Mouse (Mus musculus): ENCODE results near the gene Egr4. TPM values are rescaled to one million over a fixed set of nuclear protein-coding genes. Genes with fewer than 3 reads are reported as not detected.

Gene Egr4
- polyA plus RNA-seq (2012; rRNA removed) (0.05 and 0.08 TPM in 2 replicates), polyA plus RNA-seq (2014; fragmentation: Nextera tagmentation; extraction: Ambion mirVana) (not detected in 2 replicates)

GRCm38 (mm10) chr6:85513531-85513910 lies at the start of gene Egr4:
Egr4 (minus strand) TSS chr6:85513589.
- Histone ChIP-seq H3K27ac (replicated peaks; ENCODE audit: low read depth, low read length) (no peak within 1 kb of the TSS), H3K27me3 (ENCODE audit: control insufficient read depth, insufficient read depth, low read length) (peaks cover 67% of the 10 kb centered on the region), H3K4me3 (replicated peaks; ENCODE audit: low read length) (peak within 1 kb of the TSS; percentile 38), H3K36me3 (ENCODE audit: control insufficient read depth, insufficient read depth, low read length) (no peaks in the 10 kb centered on the region), H3K9ac (ENCODE audit: low read depth, low read length, severe bottlenecking) (no peak within 1 kb of the TSS), H3K9me3 (ENCODE audit: control insufficient read depth, low read length) (no peaks in the 10 kb centered on the region), H3K4me2 (replicated peaks; ENCODE audit: low read depth, low read length, severe bottlenecking) (peak within 1 kb of the TSS; percentile 73), H3K4me1 (ENCODE audit: control insufficient read depth, insufficient read depth, low read length) (peaks cover 23% of the 10 kb centered on the region)
- DNase-seq (ENCODE audit: low spot score) (no peak), ATAC-seq (ENCODE audit: low FRiP score, low read depth) (peak; percentile 41; the same call in 1 of the 2 replicates)
- no peak for TF ChIP-seq POLR2A (IDR thresholded peaks at IDR 0.05; ENCODE audit: borderline replicate concordance, extremely low read depth, insufficient read depth, insufficient read length)
- under 1% methylated on average over 27 of the region's 38 CpGs for WGBS

DNA sequence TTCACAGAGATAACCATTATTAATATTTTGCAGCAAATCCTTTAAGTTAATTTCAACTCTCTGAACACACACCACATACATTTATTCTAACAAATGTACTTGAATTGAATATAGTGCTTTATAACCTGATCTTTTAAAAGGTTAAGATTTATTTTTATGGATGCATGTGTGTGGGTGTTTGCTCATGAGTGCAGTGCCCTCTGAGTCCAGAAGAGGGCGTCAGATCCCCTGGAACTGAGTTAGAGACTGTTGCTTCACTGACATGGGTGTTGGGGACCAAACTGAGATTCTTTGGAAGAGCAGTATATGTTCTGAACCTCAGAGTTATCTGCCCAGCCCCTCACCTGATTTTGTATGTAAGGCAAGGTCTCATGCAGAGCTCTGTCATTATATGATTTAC lies 49.0 kb upstream of the Egr4 start:
- Histone ChIP-seq H3K4me2 (replicated peaks; ENCODE audit: low read depth, low read length, severe bottlenecking) (no peak overlapping the region), H3K36me3 (ENCODE audit: control insufficient read depth, insufficient read depth, low read length) (no peaks in the 10 kb centered on the region), H3K4me3 (replicated peaks; ENCODE audit: low read length) (no peak overlapping the region), H3K9me3 (ENCODE audit: control insufficient read depth, low read length) (no peaks in the 10 kb centered on the region), H3K4me1 (ENCODE audit: control insufficient read depth, insufficient read depth, low read length) (no peaks in the 10 kb centered on the region), H3K9ac (ENCODE audit: low read depth, low read length, severe bottlenecking) (no peak overlapping the region), H3K27me3 (ENCODE audit: control insufficient read depth, insufficient read depth, low read length) (no peaks in the 10 kb centered on the region), H3K27ac (replicated peaks; ENCODE audit: low read depth, low read length) (no peak overlapping the region)
- no peak for TF ChIP-seq POLR2A (IDR thresholded peaks at IDR 0.05; ENCODE audit: borderline replicate concordance, extremely low read depth, insufficient read depth, insufficient read length)
- 39% methylated on average over 1 of the region's 1 CpGs for WGBS
- ATAC-seq (ENCODE audit: low FRiP score, low read depth): no peak
- no peak for DNase-seq (ENCODE audit: low spot score)

- Histone ChIP-seq H3K9me3 (ENCODE audit: control insufficient read depth, low read length) (no peaks in the 10 kb centered on the region), H3K27ac (replicated peaks; ENCODE audit: low read depth, low read length) (no peak overlapping the region), H3K27me3 (ENCODE audit: control insufficient read depth, insufficient read depth, low read length) (no peaks in the 10 kb centered on the region), H3K4me2 (replicated peaks; ENCODE audit: low read depth, low read length, severe bottlenecking) (no peak overlapping the region), H3K4me1 (ENCODE audit: control insufficient read depth, insufficient read depth, low read length) (no peaks in the 10 kb centered on the region), H3K9ac (ENCODE audit: low read depth, low read length, severe bottlenecking) (no peak overlapping the region), H3K4me3 (replicated peaks; ENCODE audit: low read length) (no peak overlapping the region), H3K36me3 (ENCODE audit: control insufficient read depth, insufficient read depth, low read length) (no peaks in the 10 kb centered on the region)
- no peak for TF ChIP-seq POLR2A (IDR thresholded peaks at IDR 0.05; ENCODE audit: borderline replicate concordance, extremely low read depth, insufficient read depth, insufficient read length)
- ATAC-seq (ENCODE audit: low FRiP score, low read depth) (no peak), DNase-seq (ENCODE audit: low spot score) (no peak)
- WGBS: 76% methylated on average over 5 of the region's 5 CpGs
These were observed 34.3 kb upstream of the Egr4 start for GRCm38 (mm10) chr6:85547642-85548041.

DNA sequence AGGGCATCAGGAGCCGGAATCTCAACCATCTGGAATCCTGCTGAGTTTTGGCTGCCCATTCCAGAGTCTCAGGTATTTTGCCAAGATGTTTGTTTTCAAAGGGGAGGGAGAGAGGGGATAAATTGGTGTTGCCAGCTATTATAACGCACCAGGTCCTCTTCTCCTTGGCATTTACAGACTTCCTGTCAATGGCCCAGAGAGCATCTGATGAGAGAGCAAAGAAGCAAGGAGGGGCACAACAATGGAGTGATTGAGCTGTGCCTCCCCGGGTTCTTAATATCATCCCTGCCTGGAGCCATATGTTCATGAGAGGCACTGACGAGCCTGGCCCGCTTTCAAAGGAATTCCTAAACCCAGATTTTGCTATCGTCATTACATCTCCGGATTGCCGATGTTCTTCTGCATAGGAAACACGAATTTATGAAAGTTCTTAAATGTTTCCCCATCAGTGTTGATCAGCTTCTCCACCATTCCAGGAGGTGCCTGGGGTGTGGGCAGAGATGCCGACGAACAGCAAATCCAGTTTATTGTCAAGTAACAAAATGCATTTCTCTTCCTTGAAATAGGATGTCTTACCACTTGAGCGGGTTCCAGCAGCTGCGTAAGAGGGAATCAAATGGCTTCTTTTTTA lies 31.0 kb upstream of the Egr4 start:
- no peaks in the 10 kb centered on the region for H3K27me3 ChIP-seq (ENCODE audit: control insufficient read depth, insufficient read depth, low read length)
- ATAC-seq (ENCODE audit: low FRiP score, low read depth): no peak
- H3K9ac ChIP-seq (ENCODE audit: low read depth, low read length, severe bottlenecking): no peak overlapping the region
- 58% methylated on average over 13 of the region's 13 CpGs for WGBS
- DNase-seq (ENCODE audit: low spot score): peak; percentile 46
- TF ChIP-seq POLR2A (IDR thresholded peaks at IDR 0.05; ENCODE audit: borderline replicate concordance, extremely low read depth, insufficient read depth, insufficient read length): no peak
- H3K9me3 ChIP-seq (ENCODE audit: control insufficient read depth, low read length): no peaks in the 10 kb centered on the region
- no peaks in the 10 kb centered on the region for H3K36me3 ChIP-seq (ENCODE audit: control insufficient read depth, insufficient read depth, low read length)
- H3K4me2 ChIP-seq (replicated peaks; ENCODE audit: low read depth, low read length, severe bottlenecking): no peak overlapping the region
- H3K27ac ChIP-seq (replicated peaks; ENCODE audit: low read depth, low read length): no peak overlapping the region
- no peak overlapping the region for H3K4me3 ChIP-seq (replicated peaks; ENCODE audit: low read length)
- no peaks in the 10 kb centered on the region for H3K4me1 ChIP-seq (ENCODE audit: control insufficient read depth, insufficient read depth, low read length)

- DNase-seq (ENCODE audit: low spot score): no peak
- Histone ChIP-seq H3K4me1 (ENCODE audit: control insufficient read depth, insufficient read depth, low read length) (no peaks in the 10 kb centered on the region), H3K27ac (replicated peaks; ENCODE audit: low read depth, low read length) (no peak overlapping the region), H3K27me3 (ENCODE audit: control insufficient read depth, insufficient read depth, low read length) (no peaks in the 10 kb centered on the region), H3K9ac (ENCODE audit: low read depth, low read length, severe bottlenecking) (no peak overlapping the region), H3K36me3 (ENCODE audit: control insufficient read depth, insufficient read depth, low read length) (no peaks in the 10 kb centered on the region), H3K9me3 (ENCODE audit: control insufficient read depth, low read length) (no peaks in the 10 kb centered on the region), H3K4me2 (replicated peaks; ENCODE audit: low read depth, low read length, severe bottlenecking) (no peak overlapping the region), H3K4me3 (replicated peaks; ENCODE audit: low read length) (no peak overlapping the region)
- ATAC-seq (ENCODE audit: low FRiP score, low read depth): no peak
- 76% methylated on average over 10 of the region's 10 CpGs for WGBS
- no peak for TF ChIP-seq POLR2A (IDR thresholded peaks at IDR 0.05; ENCODE audit: borderline replicate concordance, extremely low read depth, insufficient read depth, insufficient read length)
These were observed 30.2 kb upstream of the Egr4 start for GRCm38 (mm10) chr6:85543351-85544175.
